Mouse (Mus musculus): Measurements from ENCODE around the gene Abhd17c. TPM values are rescaled to one million over a fixed set of nuclear protein-coding genes. Genes with fewer than 3 reads are reported as not detected.
A peak's percentile ranks its signal among the peaks of the same experiment; 100 is the strongest.

The Abhd17c gene
- total RNA-seq, 2 experiments from 2014 or later = 33.3 to 37.6 TPM

DNA sequence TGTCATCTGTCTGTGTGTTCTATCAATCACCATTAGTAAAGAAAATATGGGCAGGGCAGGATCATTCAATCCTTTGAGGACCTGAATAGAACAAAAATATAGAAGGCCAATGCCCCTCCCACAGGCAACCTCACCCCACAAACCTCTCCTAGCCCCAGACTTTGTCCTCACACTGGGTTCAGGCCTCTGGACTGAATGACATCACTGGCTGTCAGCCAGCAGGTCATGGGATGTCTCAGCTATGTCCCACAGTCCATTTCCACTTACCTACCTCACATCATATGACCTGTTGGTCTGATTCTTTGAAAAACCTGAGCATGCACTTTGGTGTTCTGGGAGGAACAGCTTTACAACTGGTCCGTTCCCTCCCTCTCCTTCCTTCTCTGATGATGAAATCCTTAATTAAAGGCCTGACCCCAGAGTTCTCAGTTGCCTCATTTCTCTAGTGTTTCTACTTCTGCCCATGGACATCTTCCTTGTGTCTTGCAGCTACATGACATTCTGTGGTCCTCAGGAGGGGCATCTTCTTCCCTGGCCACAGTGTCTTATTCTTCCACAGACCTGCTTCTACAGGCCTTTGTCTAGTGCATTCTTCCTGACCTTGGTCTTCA is 19.6 kb upstream of the Abhd17c start:
- H3K27ac ChIP-seq = no peak overlapping the region
- intact Hi-C loops (cut with DNase I) = loop anchor here (5.0 kb wide), 1 partner anchor 124 kb away; no protein-coding TSS in a partner anchor
- TF ChIP-seq CTCF (IDR thresholded peaks at IDR 0.05) = no peak
- DNase-seq (ENCODE audit: extremely low spot score in 1 of 2, low spot score in 2 of 2) = no peak
- no peak overlapping the region for H3K4me3 ChIP-seq

DNA sequence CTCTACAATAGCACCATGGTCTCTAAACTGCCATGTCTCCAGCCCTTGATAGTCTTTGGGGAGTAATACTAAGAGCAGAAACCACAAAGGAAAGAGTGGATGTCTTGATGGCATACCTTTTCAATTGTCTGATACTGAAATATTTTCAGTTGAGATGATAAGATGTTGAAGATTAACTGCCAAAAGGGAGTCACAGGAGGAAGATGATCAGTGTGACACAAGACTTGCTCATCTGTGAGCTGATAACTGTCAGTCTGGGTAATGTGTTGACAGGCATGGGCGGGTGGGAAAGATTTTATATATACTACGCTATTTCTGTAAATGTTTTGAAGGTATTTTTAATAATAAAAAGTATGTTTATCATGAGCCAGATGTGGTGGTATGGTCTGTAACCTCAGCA is 16.7 kb upstream of the Abhd17c start:
- intact Hi-C loops (cut with DNase I) = no loop called here
- no peak for TF ChIP-seq CTCF (IDR thresholded peaks at IDR 0.05)
- Histone ChIP-seq H3K4me3 (no peak overlapping the region), H3K27ac (no peak overlapping the region)
- no peak for DNase-seq (ENCODE audit: extremely low spot score in 1 of 2, low spot score in 2 of 2)

DNA sequence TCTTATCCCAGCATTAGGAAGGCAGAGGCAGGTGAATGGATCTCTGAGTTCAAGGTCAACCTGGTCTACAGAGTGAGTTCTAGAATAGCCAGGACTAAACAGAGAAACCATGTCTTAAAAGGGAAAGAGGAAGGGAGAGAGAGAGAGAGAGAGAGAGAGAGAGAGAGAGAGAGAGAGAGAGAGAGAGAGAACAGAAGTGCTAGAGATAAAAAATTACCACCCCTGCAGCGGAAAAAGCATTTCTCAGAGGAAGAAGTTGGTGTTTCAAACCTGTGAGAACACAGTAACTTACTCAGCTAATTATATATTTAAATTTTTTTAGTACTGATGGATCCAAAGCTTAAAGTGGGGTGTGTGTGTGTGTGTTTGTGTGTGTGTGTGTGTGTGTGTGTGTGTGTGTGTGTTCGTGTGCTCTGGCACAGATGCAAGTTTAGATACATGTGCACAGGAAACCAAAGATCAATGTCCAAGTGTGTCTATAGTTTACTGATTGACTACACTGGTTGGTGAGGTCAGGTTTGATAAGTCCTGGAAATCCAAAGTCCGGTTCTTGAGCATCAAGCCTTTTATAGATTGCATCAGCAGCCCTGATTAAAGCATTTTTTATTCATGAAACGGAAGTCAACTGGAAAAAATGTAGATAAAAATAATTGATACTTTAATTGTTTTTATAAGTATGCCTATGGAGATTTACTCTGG is 15.2 kb upstream of the Abhd17c start:
- intact Hi-C loops (cut with DNase I) = no loop called here
- Histone ChIP-seq H3K4me3 (no peak overlapping the region), H3K27ac (no peak overlapping the region)
- TF ChIP-seq CTCF (IDR thresholded peaks at IDR 0.05) = no peak
- DNase-seq (ENCODE audit: extremely low spot score in 1 of 2, low spot score in 2 of 2) = no peak

DNA sequence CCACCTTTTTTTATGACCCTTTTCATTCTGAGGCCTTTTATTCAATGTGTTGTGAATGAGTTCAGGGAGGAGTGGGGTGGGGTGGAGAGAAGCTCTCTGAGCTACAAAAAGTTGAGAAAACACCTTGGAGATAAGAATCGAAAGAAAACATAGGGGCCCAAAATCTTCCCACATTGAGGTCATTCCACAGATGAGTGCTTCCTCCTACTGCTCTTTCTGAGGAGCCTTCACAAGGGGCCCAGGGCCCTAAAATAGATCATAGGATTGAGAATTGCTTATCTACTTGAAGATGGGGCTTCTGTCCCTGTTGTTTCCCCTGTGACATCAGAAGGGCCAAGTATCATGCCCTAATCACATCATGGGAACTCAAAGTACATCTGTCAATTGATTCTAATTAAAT is 14.3 kb upstream of the Abhd17c start:
- intact Hi-C loops (cut with DNase I) = no loop called here

DNA sequence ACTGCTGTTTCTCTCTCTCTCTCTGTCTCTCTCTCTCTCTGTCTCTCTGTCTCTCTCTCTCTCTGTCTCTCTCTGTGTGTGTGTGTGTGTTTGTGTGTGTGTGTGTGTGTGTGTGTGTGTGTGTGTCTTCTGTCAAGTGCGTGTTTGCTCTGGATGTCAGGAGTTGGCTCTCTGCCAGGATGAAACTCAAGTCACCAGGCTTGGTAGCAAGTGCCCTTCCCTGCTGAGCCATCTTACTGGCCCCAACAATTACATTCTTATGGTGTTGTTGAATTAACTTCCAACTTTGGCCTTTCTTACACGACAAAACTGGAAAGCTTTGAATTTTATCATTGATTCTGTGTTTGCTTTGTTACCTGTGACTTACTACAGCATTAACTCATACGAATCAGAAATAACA is 13.6 kb upstream of the Abhd17c start:
- no peak for TF ChIP-seq CTCF (IDR thresholded peaks at IDR 0.05)
- no peak for DNase-seq (ENCODE audit: extremely low spot score in 1 of 2, low spot score in 2 of 2)
- Histone ChIP-seq H3K4me3 (no peak overlapping the region), H3K27ac (no peak overlapping the region)
- intact Hi-C loops (cut with DNase I) = no loop called here

More for the DNA sequence above, 14.3 kb upstream of the Abhd17c start:
- Histone ChIP-seq H3K4me3 (no peak overlapping the region), H3K27ac (no peak overlapping the region)
- TF ChIP-seq CTCF (IDR thresholded peaks at IDR 0.05) = no peak
- no peak for DNase-seq (ENCODE audit: extremely low spot score in 1 of 2, low spot score in 2 of 2)

DNA sequence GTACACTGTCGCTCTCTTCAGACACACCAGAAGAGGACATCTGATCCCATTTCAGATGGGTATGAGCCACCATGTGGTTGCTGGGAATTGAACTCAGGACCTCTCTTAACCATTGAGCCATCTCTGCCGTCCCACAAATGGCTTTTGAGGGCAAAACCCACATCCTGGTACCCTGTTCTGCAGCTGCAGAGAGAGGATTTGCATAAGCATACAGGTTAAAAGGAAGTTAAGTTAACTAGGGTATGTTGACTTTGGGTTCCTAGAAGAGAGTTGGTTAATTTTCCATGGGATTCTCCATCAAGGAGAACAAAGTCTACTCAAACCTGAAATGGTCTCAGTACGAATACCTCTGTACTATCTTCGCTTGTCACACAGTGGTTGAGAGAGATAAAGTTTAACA is 13.2 kb upstream of the Abhd17c start:
- no peak for DNase-seq (ENCODE audit: extremely low spot score in 1 of 2, low spot score in 2 of 2)
- no peak overlapping the region for H3K4me3 ChIP-seq
- intact Hi-C loops (cut with DNase I) = no loop called here
- no peak for TF ChIP-seq CTCF (IDR thresholded peaks at IDR 0.05)
- H3K27ac ChIP-seq = no peak overlapping the region

DNA sequence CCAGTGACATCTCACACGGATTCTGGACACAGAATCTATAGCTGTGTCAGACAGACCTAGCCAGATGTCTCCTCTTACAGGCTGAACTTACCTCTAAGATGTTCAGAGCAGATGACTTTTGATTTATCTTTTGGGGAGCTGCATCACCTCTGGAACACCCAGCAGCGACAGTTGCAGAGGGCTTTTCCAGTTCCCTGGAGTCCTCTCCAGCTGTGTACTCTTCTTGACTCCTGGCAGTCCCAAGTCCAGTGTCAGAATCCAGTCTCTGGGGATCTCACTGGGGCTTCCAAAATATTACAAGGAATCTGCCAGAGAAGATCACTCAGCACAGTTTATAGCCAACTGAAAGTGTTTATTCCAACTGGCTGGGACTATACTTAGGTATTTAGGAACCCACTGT is 12.7 kb upstream of the Abhd17c start:
- intact Hi-C loops (cut with DNase I) = no loop called here
- Histone ChIP-seq H3K27ac (no peak overlapping the region), H3K4me3 (no peak overlapping the region)
- DNase-seq (ENCODE audit: extremely low spot score in 1 of 2, low spot score in 2 of 2) = no peak
- no peak for TF ChIP-seq CTCF (IDR thresholded peaks at IDR 0.05)

DNA sequence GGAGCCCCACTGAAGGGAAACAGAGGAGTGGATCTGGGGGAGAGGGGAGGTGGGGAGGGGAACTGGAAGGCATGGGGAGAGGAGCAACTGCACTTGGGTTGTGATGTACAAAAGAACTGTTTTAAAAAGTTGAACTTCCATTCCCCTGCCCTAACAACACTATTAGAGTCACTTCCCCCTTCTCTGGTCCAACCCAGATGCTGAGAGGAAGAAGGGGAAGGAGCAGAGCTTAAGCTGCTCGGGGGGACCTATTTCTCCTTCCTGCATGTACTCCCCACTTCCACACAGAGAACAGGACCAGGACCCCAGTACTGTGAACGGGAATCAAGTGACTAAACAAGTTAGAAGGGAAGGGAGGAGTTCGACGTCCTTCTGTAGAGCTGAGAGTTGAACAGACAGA is 11.9 kb upstream of the Abhd17c start:
- Histone ChIP-seq H3K4me3 (no peak overlapping the region), H3K27ac (no peak overlapping the region)
- no peak for DNase-seq (ENCODE audit: extremely low spot score in 1 of 2, low spot score in 2 of 2)
- no peak for TF ChIP-seq CTCF (IDR thresholded peaks at IDR 0.05)
- intact Hi-C loops (cut with DNase I) = no loop called here

DNA sequence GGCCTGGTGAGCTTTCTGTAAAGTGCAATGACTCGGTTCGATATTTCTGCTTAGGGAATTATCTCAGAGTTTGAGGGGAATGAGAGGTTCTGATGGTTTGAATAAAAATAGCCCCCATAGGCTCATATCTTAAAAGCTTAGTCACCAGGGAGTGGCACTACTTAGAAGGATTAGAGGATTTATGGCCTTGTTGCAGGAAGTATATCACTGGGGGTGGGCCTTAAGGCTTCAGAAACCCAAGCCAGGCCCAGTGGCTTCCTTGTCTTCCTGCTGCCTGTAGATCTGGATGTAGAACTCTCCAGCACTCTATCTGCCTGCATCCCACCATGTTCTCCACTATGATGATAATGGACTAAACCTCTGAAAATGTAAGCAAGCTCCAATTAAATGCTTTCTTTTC is 7.7 kb upstream of the Abhd17c start:
- no peak for TF ChIP-seq CTCF (IDR thresholded peaks at IDR 0.05)
- no peak overlapping the region for H3K4me3 ChIP-seq
- no peak for DNase-seq (ENCODE audit: extremely low spot score in 1 of 2, low spot score in 2 of 2)
- intact Hi-C loops (cut with DNase I) = no loop called here
- H3K27ac ChIP-seq = no peak overlapping the region

DNA sequence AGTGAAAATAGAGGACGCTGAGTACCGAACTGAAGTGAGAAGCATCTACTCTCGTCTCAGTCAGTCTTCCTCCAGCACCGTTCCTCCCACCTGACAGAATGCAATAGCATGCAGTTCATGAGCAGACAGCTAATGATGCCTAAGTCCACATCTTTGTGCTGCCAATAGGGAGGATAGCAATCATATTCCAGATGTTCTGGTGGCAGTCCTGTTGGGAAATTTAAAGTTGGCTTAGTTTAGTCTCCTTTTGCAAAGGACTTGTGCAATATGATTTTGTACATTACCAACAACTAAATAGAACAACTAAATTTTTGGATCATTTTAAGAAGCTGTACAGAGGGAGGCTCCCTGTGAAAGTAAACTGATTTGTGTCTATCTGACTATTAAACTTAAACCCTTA is 2.1 kb upstream of the Abhd17c start:
- intact Hi-C loops (cut with DNase I) = loop anchor here (2.0 to 5.0 kb wide), 2 partner anchors 67 to 88 kb away; partner anchors contain the start of gene Cemip

DNA sequence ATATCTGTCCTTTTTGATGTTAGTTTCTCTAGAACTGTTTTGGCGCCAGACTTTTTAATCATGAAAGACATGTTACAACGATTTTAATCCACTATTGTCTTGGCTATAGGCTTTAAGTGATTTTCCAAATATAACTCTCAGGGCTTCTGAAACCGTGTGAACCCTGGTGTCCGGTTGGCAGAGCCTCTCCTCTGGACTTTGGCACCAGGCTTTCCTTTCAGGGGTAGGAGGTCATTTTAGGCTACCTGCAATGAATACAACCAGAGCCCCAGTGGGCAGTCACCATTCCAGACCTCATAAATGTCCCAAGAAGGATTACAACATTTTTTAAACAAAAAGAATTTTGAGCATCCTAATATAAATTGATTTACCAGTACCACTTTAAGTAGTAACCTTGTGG is 1.1 kb upstream of the Abhd17c start:
- no peak for TF ChIP-seq CTCF (IDR thresholded peaks at IDR 0.05)
- no peak for DNase-seq (ENCODE audit: extremely low spot score in 1 of 2, low spot score in 2 of 2)
- Histone ChIP-seq H3K4me3 (no peak overlapping the region), H3K27ac (no peak overlapping the region)
- intact Hi-C loops (cut with DNase I) = loop anchor here (2.0 to 5.0 kb wide), 2 partner anchors 66 to 89 kb away; partner anchors contain the start of gene Cemip

More for the DNA sequence above, 2.1 kb upstream of the Abhd17c start:
- DNase-seq (ENCODE audit: extremely low spot score in 1 of 2, low spot score in 2 of 2) = no peak
- Histone ChIP-seq H3K4me3 (no peak overlapping the region), H3K27ac (no peak overlapping the region)
- no peak for TF ChIP-seq CTCF (IDR thresholded peaks at IDR 0.05)

DNA sequence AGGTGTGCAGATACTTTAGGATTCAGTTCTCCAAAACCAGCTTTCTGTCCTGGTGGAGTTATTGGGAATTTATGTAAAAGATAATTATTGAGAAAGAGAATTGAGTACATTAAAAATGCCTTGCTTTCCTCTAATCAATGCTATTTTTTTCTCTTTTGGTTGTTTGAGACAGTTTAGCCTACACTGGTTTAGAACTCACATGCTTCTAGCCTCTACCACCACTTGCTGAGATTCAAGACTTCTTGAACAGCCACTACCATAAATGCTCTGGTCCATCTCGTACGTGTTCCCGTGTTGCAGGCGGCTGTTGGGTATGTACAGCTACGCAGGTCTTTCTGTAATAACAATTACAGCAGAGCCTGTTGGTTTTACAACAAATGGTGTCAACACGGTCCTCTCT is 681 bp upstream of the Abhd17c start:
- Histone ChIP-seq H3K27ac (no peak overlapping the region), H3K4me3 (peak overlapping the region; percentile 76)
- TF ChIP-seq CTCF (IDR thresholded peaks at IDR 0.05) = peak; percentile 29
- intact Hi-C loops (cut with DNase I) = loop anchor here (2.0 to 5.0 kb wide), 2 partner anchors 66 to 90 kb away; partner anchors contain the start of gene Cemip
- DNase-seq (ENCODE audit: extremely low spot score in 1 of 2, low spot score in 2 of 2) = no peak
